Mouse (Mus musculus): Measurements from ENCODE around the gene Primpol. TPM values are rescaled to one million over a fixed set of nuclear protein-coding genes. Genes with fewer than 3 reads are reported as not detected.

The Primpol gene
- total RNA-seq, 2 experiments from 2014 or later = 6.2 to 7.5 TPM

DNA sequence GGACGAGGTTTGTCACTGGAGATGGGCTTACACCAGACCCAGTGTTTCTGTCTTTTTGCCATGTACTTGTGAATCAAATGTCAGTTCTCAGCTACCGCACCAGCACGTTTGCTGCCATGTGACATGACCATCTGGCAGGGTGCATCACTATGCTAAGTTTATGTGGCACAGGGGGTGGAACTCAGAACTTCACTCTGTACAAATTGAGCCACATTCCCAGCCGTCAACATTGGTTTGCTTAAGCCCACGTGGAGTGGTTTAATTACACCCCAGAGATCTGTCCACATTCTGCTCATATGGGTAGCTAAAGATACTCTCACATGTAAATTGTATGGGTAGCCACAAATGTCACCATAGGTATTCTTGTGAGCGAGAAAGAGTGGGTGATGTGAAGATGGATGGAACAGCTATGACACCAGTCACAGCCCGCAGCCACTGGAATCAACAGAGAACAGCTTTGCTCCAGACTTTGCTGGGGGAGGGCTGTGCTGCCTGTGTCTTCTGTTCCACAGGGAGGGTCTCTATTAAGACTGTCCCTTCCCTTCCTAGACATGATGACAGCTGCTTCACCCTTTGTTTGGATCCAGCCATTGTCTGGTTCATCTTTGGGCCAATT is 50.0 kb downstream of the Primpol start:
- no peak for DNase-seq (ENCODE audit: low spot score in 2 of 2)

DNA sequence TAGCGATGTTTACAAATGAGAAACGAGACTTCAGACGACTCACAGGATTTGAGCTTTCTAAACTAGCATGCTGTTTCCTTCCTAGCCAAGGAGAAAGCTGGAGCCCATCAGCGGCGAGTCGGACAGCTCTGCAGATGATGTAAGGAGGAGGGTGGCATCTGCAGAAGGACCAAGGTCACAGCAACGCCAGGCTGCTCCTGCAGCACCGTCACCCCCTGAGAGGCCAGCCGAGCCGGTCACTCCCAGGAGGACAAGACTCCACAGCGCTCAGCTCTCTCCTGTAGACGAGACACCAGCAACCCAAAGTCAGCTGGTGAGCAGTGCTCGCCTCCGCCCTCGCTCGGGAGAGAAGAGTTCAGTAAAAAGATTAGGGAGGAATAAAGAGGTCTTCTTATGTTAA is 54.7 kb downstream of the Primpol start:
- DNase-seq (ENCODE audit: low spot score in 2 of 2) = no peak

DNA sequence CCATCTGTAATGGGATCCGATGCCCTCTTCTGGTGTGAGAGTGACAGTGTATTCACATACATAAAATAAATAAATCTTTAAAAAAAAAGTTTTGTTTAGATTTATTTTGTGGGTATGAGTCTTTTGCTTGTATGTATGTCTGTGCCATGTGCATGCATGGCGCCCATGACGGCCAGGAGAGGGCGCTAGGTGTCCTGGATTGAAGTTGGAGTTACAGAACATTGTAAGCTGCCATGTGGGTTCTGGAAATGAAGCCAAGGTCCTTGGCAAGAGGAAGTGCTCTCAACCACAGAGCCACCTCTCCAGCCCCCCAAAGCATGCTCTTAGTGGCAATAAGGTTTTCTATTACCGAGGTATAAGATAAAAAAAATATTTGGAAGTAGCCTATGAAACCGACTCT is 57.6 kb downstream of the Primpol start:
- DNase-seq (ENCODE audit: low spot score in 2 of 2) = peak in 1 of 2 experiments; percentile 41

- DNase-seq (ENCODE audit: low spot score in 2 of 2) = no peak
These were observed 64.6 kb downstream of the Primpol start for GRCm38 (mm10) chr8:46552441-46552765.

DNA sequence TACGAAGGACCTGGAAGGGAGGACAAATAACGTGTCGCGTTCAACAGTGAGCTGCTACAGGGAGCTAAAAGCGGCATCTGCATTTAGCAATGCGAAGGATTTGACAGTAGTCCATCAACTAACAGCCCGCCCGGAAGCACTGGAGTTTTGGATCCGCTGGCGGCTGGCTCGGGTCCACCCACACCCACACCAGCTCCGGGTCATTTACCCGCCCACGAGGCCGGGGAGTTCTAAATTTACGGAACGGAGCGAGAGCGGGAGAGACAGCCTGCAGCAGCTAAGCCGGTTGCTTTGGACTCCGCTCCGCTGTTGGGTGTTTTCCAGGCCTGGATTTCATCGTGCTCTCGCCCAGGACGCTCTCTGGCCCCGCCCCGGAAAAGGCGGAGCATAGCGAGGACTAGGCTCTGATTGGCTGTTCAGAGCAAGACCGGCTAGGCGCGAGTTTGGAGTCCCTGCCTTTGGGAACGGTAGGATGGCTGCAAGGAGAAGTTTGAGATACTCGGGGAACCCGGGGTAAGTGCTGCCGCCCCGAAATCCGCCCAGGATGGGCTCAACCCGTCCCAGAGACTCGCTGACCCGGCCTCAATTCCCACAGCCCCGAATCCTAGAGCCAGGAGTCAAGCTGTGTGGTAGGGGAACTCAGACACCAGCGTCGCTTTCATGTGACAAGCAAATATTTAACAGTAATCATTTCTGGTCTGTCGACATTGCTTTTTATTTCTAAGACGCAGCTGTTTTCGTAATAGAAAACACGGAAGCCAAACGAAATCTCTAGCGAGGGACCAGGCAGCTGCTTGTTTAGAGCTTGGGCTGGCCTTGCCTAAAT is 65.2 kb downstream of the Primpol start, which contains the start of gene Cenpu:
Cenpu (plus strand) TSS at position 414 of the 826 bp plus-strand sequence.
- peak; percentile 99 to 100 for DNase-seq (ENCODE audit: low spot score in 2 of 2)

- DNase-seq (ENCODE audit: low spot score in 2 of 2) = no peak
These were observed 66.0 kb downstream of the Primpol start for GRCm38 (mm10) chr8:46551029-46551428.

DNA sequence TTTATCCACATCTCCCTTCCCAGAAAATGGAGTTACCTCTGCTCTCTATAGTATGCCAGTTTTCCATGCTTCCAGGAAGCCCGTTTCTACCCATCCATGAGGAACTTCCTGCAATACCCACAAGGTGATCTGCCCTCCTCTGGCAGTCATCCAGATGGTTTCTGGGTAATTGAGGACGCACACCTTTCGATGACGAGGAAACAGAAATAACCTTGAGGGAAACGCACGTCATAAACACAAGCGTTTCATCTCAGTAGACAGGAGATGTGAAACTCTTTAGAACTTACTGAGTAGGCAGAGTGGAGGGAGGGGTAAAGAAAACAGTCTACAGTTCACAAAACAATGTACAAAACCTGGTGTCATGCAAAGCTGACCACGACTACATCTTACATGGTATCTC is 67.0 kb downstream of the Primpol start:
- no peak for DNase-seq (ENCODE audit: low spot score in 2 of 2)

DNA sequence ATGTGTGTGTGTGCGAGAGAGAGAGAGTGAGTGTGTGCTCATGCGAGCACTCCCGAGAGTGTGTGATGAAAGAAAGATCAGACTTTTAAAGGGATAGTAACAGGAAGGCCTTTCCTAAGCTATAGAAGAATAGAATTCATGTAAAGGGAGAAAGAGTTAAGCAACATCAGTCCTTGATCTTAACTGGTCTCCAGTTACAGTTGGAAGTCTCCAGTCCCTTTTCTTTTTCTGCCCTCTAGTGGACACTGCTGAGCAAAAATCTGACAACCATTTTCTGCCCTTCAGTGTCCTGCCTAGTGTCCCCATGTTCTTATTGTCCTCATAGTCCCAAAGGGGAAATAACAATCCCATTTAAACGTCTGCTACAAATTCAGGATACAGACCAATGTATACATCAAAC is 69.8 kb downstream of the Primpol start:
- DNase-seq (ENCODE audit: low spot score in 2 of 2) = peak in 1 of 2 experiments; percentile 35

DNA sequence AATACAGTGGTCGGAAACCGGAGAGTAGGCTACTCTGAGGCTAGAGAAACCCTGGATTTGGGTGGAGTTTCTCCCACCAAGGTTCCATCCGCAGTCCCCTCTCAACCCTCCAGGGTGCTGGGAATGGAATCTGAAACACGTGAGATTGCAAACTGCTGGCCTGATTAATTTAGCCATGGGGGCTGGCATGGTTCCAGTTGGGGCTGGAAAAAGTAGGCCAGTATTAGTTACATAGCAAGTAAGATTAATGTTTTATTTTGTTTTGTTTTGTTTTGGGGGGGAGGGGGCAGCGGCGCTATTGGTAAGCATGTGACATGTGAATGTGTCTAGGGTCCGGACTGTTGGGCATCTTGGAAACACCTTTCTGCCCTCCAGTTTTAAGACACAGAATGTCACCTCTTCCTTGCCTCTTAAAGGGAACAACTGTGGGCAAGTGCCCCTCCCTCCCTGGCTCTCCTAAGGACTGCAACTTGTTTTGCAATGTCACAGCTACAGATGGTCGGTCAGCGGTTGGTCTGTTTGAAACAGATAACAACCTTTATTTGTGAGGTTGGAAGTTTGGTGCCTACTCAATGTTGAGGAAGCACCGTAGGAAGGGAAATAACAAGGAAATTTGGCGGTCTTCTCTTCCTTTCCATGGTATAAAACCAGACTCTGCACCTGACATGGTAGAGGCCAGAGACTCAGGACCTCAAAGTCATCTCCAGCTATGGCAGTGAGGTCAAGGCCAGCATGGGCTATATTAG is 70.4 kb downstream of the Primpol start:
- DNase-seq (ENCODE audit: low spot score in 2 of 2) = peak in 1 of 2 experiments; percentile 50

GRCm38 (mm10) chr8:46545854-46546253 is 71.2 kb downstream of the Primpol start:
- DNase-seq (ENCODE audit: low spot score in 2 of 2) = no peak

GRCm38 (mm10) chr8:46543662-46544061 is 73.3 kb downstream of the Primpol start:
- DNase-seq (ENCODE audit: low spot score in 2 of 2) = no peak

DNA sequence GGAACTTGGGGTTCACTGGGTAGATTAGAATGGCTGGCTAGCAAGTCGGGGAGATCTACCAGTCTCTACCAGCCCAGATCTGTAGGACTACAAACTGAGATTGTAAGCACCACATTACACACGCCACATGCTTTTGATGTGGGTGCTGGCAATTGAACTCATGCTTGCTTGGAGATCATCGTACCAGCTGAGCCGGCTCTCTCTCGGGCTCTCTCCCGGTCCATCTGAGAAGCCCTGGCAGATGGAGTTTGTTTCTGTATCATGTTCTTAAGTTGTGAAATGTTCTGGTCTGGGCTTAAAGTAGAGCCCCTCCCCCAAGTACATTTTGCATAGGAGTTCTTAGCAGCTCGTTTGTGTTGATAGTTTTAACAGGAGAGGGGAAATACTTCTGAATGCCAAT is 73.8 kb downstream of the Primpol start:
- DNase-seq (ENCODE audit: low spot score in 2 of 2) = no peak

- DNase-seq (ENCODE audit: low spot score in 2 of 2) = peak; percentile 58 to 80
These were observed 77.3 kb downstream of the Primpol start for GRCm38 (mm10) chr8:46539701-46540100.

GRCm38 (mm10) chr8:46533926-46534325 is 83.1 kb downstream of the Primpol start:
- DNase-seq (ENCODE audit: low spot score in 2 of 2) = no peak

- no peak for DNase-seq (ENCODE audit: low spot score in 2 of 2)
These were observed 86.5 kb downstream of the Primpol start for GRCm38 (mm10) chr8:46530541-46530940.

GRCm38 (mm10) chr8:46529508-46529907 is 87.5 kb downstream of the Primpol start:
- no peak for DNase-seq (ENCODE audit: low spot score in 2 of 2)

DNA sequence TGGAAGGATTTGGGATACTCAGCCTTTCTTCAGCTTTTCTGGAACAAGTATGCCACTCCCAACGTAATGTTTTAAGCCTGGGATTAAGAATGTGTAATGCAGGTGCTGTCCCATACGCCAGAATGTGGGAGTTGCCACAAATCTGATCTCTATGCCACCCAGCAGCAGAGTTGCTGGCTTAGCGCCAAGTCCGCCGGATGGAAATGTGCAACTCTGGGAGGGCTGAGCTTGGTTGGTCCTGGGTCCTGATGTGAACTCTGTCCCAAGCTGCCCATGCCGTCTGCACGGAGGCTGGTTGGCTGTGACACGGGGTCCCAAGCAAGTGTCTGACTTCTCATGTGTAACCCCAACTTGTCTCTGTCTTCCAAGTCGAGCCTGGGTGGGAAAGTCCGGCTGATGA is 90.2 kb downstream of the Primpol start:
- DNase-seq (ENCODE audit: low spot score in 2 of 2) = no peak

DNA sequence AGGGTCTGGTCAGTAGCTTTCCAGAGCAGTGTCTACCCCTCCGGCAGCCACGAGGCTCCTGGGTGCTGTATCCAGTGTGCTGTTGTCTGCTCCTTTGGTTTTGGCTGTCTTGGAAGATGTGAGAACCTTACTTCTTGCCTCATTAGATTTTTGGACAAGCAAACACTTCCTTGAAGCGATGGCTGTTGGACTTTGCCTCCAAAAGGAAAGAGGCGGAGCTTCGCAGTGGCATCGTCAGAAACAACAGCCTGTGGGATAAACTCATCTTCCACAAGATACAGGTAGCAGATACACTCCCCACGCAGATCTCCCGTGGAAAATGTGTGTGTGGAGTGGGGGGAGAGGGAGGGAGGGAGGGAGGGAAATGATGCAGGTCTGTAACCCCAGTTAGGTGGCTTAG is 90.9 kb downstream of the Primpol start:
- DNase-seq (ENCODE audit: low spot score in 2 of 2) = no peak

Measured in gastrocnemius, postnatal 4 days (tissue).